Mouse (Mus musculus) neural tube, embryonic 15.5 days (tissue): Measurements from ENCODE around the gene Ms4a15. TPM values are rescaled to one million over a fixed set of nuclear protein-coding genes. Genes with fewer than 3 reads are reported as not detected.

Experiments used
- ATAC-seq: fragments of 200-750 bp; cut with Nextera tagmentation; 2 replicates; pipeline ENCODE4 v1.8.0; 2017; ENCODE audit warnings: mild to moderate bottlenecking, moderate TSS enrichment, moderate library complexity; ENCODE audit not compliant: low FRiP score
- H3K27ac ChIP-seq: fragments of 300-500 bp; sonication (generic); replicated peaks from 2 replicates; pipeline ENCODE4 v1.5.1; 2015; ENCODE audit warnings: mild to moderate bottlenecking, inconsistent platforms
- H3K27me3 ChIP-seq: fragments of 300-500 bp; sonication (generic); replicated peaks from 2 replicates; pipeline ENCODE4 v1.6.1; 2015; ENCODE audit warnings: inconsistent platforms
- H3K36me3 ChIP-seq: fragments of 300-500 bp; sonication (generic); 2 replicates; pipeline ENCODE4 v1.6.1; 2015; ENCODE audit warnings: inconsistent platforms
- H3K4me1 ChIP-seq: fragments of 300-500 bp; sonication (generic); 2 replicates; pipeline ENCODE4 v1.6.1; 2015; ENCODE audit warnings: inconsistent platforms
- H3K4me2 ChIP-seq: fragments of 300-500 bp; sonication (generic); 2 replicates; pipeline ENCODE4 v1.6.1; 2015; ENCODE audit warnings: inconsistent platforms, mild to moderate bottlenecking, moderate library complexity
- H3K4me3 ChIP-seq: fragments of 300-500 bp; sonication (generic); replicated peaks from 2 replicates; pipeline ENCODE4 v1.5.1; 2015; ENCODE audit warnings: mild to moderate bottlenecking, inconsistent platforms
- H3K9ac ChIP-seq: fragments of 300-500 bp; sonication (generic); replicated peaks from 2 replicates; pipeline ENCODE4 v1.6.1; 2015; ENCODE audit warnings: mild to moderate bottlenecking, inconsistent platforms
- H3K9me3 ChIP-seq: fragments of 300-500 bp; sonication (generic); replicated peaks from 2 replicates; pipeline ENCODE4 v1.6.1; 2016; ENCODE audit warnings: inconsistent platforms
- WGBS: fragments of 180-500 bp; shearing (Covaris S2); methylation state at CpG from one replicate; pipeline ENCODE4 v1.1.7; 2015; ENCODE audit warnings: mixed read lengths; 5-methylcytosine and 5-hydroxymethylcytosine counted together
- polyA plus RNA-seq: library from polyadenylated mRNA; unstranded; fragments of >200 nt; fragmentation: Nextera tagmentation; extraction: Ambion mirVana; gene quantifications from 2 replicates; pipeline ENCODE4 v1.2.1, GENCODE M21; 2015

Gene Ms4a15
- polyA plus RNA-seq, 1 experiment from 2014 or later = not detected

DNA sequence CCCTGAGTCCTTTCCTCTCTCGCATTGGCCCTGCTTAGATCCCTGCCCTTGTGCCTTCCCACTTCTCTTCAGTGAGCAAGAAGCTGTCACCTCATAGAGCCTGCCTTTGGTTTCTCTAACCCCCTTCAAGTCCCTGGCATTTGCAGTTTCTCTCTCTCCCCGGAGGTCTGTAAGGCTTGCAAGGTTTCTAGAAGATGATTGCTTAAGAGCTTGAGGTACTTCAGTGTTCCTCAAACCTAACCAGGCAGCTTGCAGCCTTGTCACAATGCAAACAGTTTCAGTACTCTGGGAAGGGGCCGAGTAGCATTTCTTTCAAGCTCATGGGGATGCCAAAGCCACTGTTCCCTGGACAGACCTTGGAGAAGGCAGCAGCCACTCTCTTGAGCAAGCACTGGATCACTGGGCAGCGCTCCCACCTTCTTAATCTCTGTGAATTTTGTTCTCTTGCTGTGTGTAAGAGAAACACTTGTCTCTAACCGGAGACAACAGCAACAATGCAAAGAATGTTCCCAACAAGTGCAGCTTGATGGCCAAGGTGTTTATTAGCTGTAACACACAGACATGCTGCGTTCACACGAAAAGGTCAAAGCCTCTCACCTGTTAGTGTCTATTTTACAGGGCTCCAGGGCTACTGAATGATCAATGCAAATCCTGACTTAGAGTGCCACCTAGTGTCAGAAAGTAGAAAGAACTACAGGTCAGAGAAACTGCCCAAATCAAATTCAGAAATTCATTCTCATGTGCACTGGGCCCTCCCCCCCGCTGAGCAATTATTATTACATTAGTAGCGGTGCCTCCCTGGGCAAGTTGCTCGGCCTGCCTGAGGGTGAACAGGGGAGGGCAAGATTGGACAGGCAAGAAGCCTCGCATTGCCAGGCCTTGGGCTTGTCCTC lies 33.7 kb downstream of the Ms4a15 start:
- H3K9me3 ChIP-seq = no peaks in the 10 kb centered on the region
- H3K4me1 ChIP-seq = peaks cover 3% of the 10 kb centered on the region
- WGBS = 37% methylated on average over 11 of the region's 11 CpGs
- peak; percentile 81 for ATAC-seq
- H3K9ac ChIP-seq = peak overlapping the region; percentile 26; the same call in 1 of the 2 replicates
- no peak overlapping the region for H3K27ac ChIP-seq
- H3K4me3 ChIP-seq = no peak overlapping the region
- no peaks in the 10 kb centered on the region for H3K36me3 ChIP-seq
- H3K27me3 ChIP-seq = no peaks in the 10 kb centered on the region
- H3K4me2 ChIP-seq = peak overlapping the region; percentile 23; the same call in 1 of the 2 replicates

- H3K9ac ChIP-seq = no peak overlapping the region
- H3K27ac ChIP-seq = peak overlapping the region; percentile 23; the same call in 1 of the 2 replicates
- H3K4me1 ChIP-seq = peaks cover 17% of the 10 kb centered on the region
- no peaks in the 10 kb centered on the region for H3K9me3 ChIP-seq
- WGBS = 71% methylated on average over 11 of the region's 11 CpGs
- no peaks in the 10 kb centered on the region for H3K36me3 ChIP-seq
- no peak overlapping the region; the same call in 1 of the 2 replicates for H3K4me2 ChIP-seq
- H3K27me3 ChIP-seq = no peaks in the 10 kb centered on the region; the same call in 1 of the 2 replicates
- H3K4me3 ChIP-seq = no peak overlapping the region
- no peak for ATAC-seq
Observed at GRCm38 (mm10) chr19:10952021-10952939, 40.8 kb downstream of the Ms4a15 start.

DNA sequence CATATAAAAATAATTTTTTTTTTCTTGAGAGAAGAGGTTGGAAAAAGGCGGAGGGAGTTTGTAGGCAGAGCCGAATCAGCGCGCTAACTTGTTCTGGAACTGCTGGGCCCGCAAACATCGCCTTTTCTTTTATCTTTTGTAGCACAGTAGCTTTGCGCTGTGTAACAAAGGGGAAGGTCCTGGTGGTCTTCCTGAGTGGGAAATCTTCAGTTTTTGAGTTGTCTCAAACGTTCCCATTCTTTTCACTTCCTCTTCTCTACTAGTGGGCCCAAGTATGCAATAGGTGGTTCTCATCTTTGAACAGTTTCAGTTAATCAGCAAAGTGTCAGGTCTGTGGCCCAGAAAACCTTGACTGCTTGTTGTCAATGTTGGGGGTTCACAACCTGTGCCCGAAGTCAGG lies 43.5 kb downstream of the Ms4a15 start:
- H3K9me3 ChIP-seq = no peaks in the 10 kb centered on the region
- H3K4me3 ChIP-seq = peak overlapping the region; percentile 61
- peaks cover 12% of the 10 kb centered on the region for H3K36me3 ChIP-seq
- peak overlapping the region; percentile 54 for H3K27ac ChIP-seq
- ATAC-seq = peak; percentile 2; the same call in 1 of the 2 replicates
- peak overlapping the region; percentile 98 for H3K4me2 ChIP-seq
- 32% methylated on average over 9 of the region's 9 CpGs for WGBS
- H3K27me3 ChIP-seq = no peaks in the 10 kb centered on the region; the same call in 1 of the 2 replicates
- peak overlapping the region; percentile 28 for H3K9ac ChIP-seq
- H3K4me1 ChIP-seq = peaks cover 30% of the 10 kb centered on the region

GRCm38 (mm10) chr19:10949112-10949511 lies 43.9 kb downstream of the Ms4a15 start, which contains the start of gene Ccdc86:
Ccdc86 (minus strand) TSS chr19:10949266.
- H3K9me3 ChIP-seq = no peaks in the 10 kb centered on the region
- H3K27ac ChIP-seq = peak within 1 kb of the TSS; percentile 54
- peak within 1 kb of the TSS; percentile 61 for H3K4me3 ChIP-seq
- no peaks in the 10 kb centered on the region; the same call in 1 of the 2 replicates for H3K27me3 ChIP-seq
- under 1% methylated on average over 30 of the region's 30 CpGs for WGBS
- peak; percentile 98 for ATAC-seq
- H3K36me3 ChIP-seq = peaks cover 16% of the 10 kb centered on the region
- peaks cover 30% of the 10 kb centered on the region for H3K4me1 ChIP-seq
- H3K9ac ChIP-seq = peak within 1 kb of the TSS; percentile 84
- H3K4me2 ChIP-seq = peak within 1 kb of the TSS; percentile 98

GRCm38 (mm10) chr19:10948416-10948815 lies 44.6 kb downstream of the Ms4a15 start:
- no peaks in the 10 kb centered on the region for H3K9me3 ChIP-seq
- H3K4me2 ChIP-seq = peak overlapping the region; percentile 98
- peak; percentile 9; the same call in 1 of the 2 replicates for ATAC-seq
- H3K27me3 ChIP-seq = no peaks in the 10 kb centered on the region
- peaks cover 23% of the 10 kb centered on the region for H3K36me3 ChIP-seq
- H3K9ac ChIP-seq = peak overlapping the region; percentile 84
- 1% methylated on average over 20 of the region's 20 CpGs for WGBS
- H3K4me1 ChIP-seq = peaks cover 30% of the 10 kb centered on the region
- peak overlapping the region; percentile 61 for H3K4me3 ChIP-seq
- H3K27ac ChIP-seq = no peak overlapping the region

DNA sequence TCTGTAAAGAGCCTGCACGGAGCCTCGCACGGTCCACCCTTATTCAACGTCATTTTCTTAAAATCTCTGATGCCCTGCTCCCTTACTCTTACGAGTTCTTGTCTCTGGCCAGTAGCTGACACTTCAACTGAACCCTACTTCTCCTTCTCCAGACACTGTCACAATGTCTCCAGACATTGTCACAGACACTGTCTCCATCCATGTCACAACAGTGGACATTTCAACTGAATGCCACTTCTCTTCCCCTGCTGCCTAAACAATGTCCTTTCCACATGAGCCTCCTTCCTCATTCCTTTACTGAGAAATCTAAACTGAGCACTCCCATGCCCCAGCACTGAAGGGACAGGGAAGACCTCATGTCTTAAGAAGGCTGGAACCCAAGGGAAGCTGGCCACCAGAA lies 45.8 kb downstream of the Ms4a15 start:
- Histone ChIP-seq H3K4me3 (peak overlapping the region; percentile 61), H3K4me1 (peaks cover 30% of the 10 kb centered on the region), H3K9ac (peak overlapping the region; percentile 84; the same call in 1 of the 2 replicates), H3K27me3 (no peaks in the 10 kb centered on the region), H3K36me3 (peaks cover 30% of the 10 kb centered on the region), H3K4me2 (peak overlapping the region; percentile 98), H3K9me3 (no peaks in the 10 kb centered on the region), H3K27ac (no peak overlapping the region)
- 89% methylated on average over 5 of the region's 5 CpGs for WGBS
- ATAC-seq = no peak

GRCm38 (mm10) chr19:10946506-10946905 lies 46.5 kb downstream of the Ms4a15 start:
- Histone ChIP-seq H3K4me3 (no peak overlapping the region), H3K4me2 (peak overlapping the region; percentile 98), H3K4me1 (peaks cover 31% of the 10 kb centered on the region), H3K36me3 (peaks cover 30% of the 10 kb centered on the region), H3K27me3 (no peaks in the 10 kb centered on the region), H3K9ac (no peak overlapping the region), H3K9me3 (no peaks in the 10 kb centered on the region), H3K27ac (no peak overlapping the region)
- no peak for ATAC-seq
- WGBS = 90% methylated on average over 3 of the region's 3 CpGs

DNA sequence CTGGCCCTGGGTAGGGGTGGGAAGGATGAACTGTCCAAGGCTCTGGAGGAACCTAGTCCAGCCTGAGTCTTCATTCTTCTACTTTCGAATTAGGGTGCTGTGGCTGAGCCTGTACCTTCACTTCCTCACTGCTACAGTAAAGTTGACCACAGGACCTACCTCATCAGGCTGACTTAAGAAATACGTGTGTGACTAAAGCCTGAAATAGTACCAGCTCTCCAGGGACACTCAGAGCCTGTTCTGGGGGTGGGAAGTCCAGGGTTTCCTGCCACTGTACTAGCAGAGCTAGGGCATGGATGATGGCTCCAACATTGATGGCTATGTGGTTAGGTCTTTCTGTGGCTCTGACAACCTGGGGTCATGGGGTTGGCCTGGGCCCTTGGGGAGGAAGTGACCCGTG lies 49.1 kb downstream of the Ms4a15 start:
- Histone ChIP-seq H3K4me2 (no peak overlapping the region), H3K4me3 (no peak overlapping the region), H3K27me3 (no peaks in the 10 kb centered on the region), H3K4me1 (peaks cover 44% of the 10 kb centered on the region), H3K27ac (no peak overlapping the region), H3K36me3 (peaks cover 30% of the 10 kb centered on the region), H3K9ac (no peak overlapping the region), H3K9me3 (no peaks in the 10 kb centered on the region)
- no peak for ATAC-seq
- WGBS = 86% methylated on average over 3 of the region's 3 CpGs

DNA sequence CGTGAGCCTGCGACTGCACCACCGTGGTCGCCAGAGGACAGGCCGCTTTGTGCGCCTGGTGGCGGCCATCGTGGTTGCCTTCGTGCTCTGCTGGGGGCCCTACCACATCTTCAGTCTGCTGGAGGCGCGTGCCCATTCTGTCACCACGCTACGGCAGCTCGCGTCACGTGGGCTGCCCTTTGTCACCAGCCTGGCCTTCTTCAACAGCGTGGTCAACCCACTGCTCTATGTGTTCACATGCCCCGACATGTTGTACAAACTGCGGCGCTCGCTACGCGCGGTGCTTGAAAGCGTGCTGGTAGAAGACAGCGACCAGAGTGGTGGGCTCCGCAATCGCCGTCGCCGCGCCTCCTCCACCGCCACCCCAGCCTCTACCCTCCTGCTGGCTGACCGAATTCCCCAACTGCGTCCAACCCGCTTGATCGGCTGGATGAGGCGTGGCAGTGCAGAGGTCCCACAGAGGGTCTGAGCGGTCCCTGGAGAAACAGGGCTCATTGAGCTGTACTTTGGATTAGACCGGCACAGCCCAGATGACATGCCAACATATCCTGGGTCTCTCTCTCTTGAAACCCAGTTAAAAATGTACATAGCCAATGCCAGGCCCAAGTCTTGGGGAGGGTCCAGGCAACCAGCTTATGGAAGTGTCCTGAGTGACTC lies 52.1 kb downstream of the Ms4a15 start:
- H3K9me3 ChIP-seq = no peaks in the 10 kb centered on the region
- H3K9ac ChIP-seq = peak overlapping the region; percentile 50
- peaks cover 25% of the 10 kb centered on the region for H3K36me3 ChIP-seq
- 3% methylated on average over 40 of the region's 40 CpGs for WGBS
- peak overlapping the region; percentile 84 for H3K4me2 ChIP-seq
- peak overlapping the region; percentile 73 for H3K27ac ChIP-seq
- peak; percentile 87 for ATAC-seq
- no peaks in the 10 kb centered on the region for H3K27me3 ChIP-seq
- peaks cover 18% of the 10 kb centered on the region for H3K4me1 ChIP-seq
- peak overlapping the region; percentile 38 for H3K4me3 ChIP-seq

- Histone ChIP-seq H3K27me3 (no peaks in the 10 kb centered on the region), H3K4me1 (peaks cover 18% of the 10 kb centered on the region), H3K27ac (peak overlapping the region; percentile 73), H3K36me3 (peaks cover 25% of the 10 kb centered on the region), H3K4me3 (peak overlapping the region; percentile 38), H3K9me3 (no peaks in the 10 kb centered on the region), H3K4me2 (peak overlapping the region; percentile 84), H3K9ac (peak overlapping the region; percentile 50)
- WGBS = 18% methylated on average over 37 of the region's 37 CpGs
- peak; percentile 93 for ATAC-seq
Observed at GRCm38 (mm10) chr19:10940097-10940800, 52.8 kb downstream of the Ms4a15 start.
